Mouse (Mus musculus): ENCODE data around the gene Tm2d3.

The Tm2d3 gene

DNA sequence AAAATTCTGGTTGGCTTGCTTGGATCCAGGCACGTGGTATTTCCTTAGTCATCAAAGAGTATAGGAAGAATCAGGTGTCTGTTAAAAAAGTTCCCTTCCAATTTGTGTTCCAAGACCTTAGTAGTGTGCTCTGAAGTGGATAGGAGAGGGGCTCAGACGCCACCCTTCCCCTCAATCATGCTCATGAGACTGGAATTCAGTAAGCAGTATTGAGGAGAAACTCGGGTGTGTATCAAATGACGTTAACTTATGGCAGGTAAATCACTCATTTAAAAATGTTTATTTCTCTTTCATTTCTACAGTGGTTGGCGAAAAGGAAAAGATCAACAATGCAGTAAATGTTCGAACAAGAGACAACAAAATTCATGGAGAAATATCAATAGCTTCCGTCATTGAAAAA, at the start of gene Tm2d3:
TSS of gene Tm2d3 (plus strand) at position 301 of the 400 bp plus-strand sequence.
- DNase-seq: no peak

DNA sequence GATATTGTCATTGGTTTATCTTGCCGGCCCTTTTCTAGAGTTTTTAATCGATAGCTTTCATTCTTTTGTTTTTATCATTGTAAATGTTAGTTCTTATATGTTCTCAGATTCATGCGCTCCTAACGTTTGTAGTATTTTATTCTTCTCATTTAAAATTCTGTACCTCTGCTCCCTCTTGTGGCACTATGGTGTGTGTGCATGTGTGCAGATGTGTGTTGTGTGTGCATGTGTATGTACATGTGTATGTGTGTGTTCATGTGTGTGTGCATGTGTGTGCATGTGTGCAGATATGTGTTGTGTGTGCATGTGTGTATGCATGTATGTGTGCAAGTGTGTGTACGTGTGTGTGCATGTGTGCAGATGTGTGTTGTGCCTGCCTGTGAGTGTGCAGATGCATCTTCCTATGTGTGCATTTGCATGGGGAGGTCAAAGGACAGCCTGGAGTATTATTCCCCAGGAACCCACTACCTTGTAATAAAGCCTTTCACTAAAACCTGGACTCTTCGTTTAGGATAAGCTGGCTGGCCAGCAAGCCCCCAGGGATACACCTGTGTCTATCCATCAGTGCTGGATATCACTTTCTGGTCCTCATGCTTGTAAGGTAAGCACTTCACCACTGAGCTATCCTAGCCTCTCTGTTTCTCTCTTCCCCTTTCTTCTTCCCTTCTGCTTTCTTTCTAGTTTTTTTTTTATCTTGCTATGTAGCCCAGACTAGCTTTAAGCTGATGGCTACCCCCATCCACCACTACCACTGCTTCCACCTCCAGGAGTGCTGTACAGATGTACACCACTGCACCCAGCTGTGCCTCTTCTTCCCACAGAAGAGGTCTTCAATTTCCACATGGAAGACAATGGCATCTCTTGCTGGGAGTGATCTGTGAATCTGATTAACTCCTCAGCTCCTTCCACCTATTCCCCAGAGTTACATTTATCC, 48.3 kb upstream of the Tm2d3 start:
- peak; percentile 7 for DNase-seq

DNA sequence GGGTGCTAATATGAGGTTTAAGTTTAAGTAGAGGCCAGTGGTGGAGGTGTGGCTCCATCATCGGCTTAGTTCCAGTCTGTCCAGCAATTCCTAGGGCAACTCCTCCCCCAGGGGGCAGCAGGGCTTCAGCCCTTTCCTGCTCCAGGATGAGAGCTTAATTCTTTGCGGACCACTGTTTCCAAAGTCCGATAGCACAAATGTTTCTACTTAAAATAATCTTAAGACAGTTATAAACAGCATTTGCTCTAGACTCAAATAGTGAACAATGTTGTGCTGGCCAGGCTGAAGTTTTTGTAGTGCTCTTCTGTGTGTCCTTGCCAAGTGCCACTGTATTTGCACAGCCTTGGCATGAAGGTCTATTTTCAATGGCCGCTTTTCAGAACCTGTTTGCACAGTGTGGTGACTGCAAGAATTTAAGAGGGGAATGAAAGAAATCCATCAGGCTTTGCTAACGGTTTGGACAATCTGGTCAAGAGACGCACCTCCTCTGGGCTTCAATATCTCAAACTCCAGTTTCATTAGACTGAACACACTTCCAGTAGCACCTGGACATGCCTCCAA, 47.0 kb upstream of the Tm2d3 start:
- no peak for DNase-seq

DNA sequence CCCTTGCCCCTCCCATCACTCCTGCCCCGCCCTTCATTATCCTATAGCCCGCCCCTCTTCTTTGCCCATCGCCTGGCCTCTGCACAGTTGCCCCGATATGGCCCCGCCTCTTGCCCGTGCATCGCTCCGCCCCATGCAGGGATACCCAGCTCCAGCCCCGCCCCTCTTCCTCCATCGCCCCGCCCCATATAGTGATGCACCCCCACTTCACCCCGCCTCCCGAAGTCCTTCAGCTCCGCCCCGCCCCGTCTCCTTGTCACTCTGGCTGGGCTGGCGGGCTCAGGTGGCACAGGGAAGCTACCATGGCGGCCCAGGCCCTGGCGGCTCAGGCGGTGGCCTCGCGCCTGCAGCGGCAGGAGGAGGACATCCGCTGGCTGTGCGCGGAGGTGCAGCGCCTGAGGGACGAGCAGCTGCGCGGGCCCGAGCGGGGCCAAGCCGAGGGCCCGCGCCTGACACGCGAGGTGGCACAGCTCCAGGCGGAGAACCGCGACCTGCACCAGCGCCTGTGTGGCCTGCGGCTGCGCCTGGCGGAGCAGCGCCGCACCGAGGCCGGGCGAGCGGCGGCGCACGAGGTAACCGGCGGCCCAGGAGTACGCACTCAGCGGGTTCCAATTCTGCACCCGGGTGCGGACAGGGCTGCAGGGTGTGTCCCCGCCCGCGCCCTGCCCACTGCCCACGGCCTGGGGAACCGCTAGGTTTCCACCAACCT, 46.2 kb upstream of the Tm2d3 start, which contains the start of gene Tarsl2:
TSS of gene Tarsl2 (plus strand) at position 256 of the 709 bp plus-strand sequence.
- DNase-seq: peak; percentile 97

DNA sequence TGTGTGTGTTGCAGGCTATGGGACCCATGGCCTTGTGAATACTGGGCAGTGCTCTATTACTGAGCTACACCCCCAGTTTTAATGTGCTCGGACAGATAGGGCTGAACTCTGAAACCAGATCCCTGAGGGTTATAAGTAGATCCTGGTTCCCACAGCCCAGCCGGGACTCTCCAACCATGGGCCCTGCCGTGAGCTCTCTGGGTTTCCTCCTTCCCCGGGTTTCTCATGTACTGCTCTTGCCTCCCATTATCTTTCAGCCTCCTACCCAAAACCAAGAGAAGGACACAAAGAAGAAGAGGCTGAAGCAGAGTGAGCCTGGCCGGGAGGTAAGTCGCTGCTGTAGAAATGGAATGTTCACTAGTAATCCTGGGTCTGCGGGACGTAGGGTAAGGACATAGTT, 45.0 kb upstream of the Tm2d3 start:
- no peak for DNase-seq

DNA sequence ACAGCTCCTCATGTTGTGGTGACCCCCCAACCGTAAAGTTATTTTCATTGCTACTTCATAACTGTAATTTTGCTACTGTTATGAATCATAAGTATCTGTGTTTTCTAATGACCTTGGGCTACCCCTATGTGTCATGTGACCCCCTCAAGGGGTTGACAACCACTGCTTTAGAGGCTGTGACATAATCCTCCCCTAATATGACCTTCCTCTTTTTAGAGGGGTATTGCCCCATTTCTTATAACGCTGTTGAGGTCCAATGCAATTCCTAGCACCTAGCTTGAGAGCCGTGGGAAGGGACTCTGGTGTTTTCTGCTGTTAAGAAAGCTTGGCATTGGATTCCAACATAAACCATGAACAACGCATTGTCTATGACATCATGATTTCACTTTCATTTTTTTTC, 40.3 kb upstream of the Tm2d3 start:
- DNase-seq: no peak

DNA sequence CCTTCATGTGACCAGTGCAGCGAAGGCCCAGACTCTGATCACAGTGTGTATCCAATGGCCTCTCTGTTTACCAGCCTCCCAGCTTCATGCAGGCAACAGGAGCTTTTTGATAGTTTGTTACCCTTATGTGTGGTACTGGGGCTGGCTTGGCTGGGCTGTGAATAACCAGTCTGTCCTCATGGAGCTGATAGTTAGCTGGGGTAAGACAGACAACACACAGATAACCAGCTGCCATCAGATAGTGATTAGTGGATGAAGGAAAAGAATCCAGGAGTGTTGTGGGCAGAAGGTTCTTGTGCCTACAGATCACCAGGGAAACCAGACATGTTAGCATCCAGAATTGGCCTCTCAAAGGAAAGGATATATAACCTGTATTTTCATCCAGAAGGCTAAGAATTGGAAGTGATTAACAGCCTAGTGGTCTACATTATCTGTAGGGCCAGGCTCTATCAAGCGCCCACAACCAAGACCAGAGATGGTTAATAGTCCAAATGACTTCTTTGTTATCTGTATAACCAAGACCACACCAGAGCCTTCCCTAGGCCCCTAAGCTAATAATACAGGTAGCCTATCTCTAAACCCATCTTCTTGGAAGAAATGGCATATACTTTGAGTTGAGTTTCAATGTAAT, 33.4 kb upstream of the Tm2d3 start:
- no peak for DNase-seq

DNA sequence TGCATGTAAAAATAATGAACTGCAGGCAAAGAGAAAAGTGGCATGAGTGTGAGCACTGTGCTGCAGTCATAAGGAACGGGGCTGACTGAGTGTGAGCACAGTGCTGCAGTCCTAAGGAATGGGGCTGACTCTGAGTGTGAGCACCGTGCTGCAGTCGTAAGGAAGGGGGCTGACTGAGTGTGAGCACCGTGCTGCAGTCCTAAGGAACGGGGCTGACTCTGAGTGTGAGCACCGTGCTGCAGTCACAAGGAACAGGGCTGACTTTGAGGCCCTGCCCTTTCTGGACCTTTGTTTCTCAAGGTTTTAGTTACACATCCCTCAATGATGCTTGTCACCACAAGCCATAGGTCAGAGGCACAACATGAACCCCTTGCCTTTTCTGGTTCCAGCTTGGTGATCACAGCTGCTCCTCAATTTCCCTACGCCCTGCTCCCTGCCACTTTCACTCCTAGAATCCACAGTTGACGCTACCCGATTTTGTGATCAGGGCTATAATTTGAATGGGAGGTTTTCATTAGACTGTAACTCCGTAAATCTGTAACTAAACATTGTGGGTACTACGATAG, 27.7 kb upstream of the Tm2d3 start:
- no peak for DNase-seq

DNA sequence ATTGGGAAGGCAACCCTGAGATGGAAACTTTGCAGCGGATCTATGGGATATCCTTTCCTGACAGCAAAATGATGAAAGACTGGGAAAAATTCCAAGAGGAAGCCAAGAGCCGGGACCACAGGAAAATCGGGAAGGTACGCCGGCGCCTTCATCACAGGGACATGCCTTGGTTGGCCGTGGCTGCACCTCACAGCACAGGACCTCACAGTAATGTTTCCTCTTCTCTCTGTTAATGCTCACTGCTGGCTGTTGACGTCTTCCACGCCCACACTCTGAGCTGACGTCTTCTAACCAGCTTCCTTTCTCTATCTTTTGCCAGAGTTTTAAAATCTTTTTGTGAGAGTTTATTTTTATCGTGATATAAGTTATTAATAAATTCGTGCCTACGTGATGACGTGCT, 27.1 kb upstream of the Tm2d3 start:
- DNase-seq: peak; percentile 47

DNA sequence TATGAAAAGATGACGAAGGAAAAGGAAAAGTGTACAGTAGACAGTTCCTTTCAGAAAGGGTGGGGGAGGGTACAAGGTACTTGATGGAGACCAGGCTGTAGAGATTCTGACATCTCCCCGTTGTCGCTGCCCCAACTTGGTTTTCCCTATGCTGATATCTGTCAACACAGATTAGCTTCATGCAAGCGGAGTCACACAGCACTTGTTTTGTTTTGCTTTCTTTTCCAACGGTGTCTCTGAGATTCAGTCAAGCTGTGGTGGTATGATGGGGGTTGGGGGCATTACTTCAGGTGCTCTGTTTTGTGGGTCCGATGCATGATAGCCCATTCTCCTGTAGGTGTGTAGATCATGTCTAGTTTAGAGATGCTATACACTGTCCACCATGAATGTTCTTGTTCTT, 23.5 kb upstream of the Tm2d3 start:
- no peak for DNase-seq

DNA sequence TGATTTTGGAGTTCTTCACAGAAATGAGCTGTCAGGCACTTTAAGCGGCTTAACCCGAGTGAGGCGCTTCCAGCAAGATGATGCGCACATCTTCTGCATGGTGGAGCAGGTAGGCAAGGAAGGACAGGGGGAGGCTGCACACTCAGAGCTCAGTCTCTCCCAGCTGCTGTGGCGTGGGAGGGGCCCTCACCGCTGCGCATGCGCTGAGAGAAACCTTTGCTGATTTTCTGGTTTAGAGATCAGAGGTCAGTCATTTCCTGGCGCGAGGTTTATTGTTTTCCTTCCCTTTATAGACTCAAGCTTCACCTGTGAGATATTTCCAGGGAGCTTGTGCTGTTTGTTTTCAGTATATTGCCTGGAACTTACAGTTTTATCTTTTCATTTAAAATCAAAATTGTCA, 12.9 kb upstream of the Tm2d3 start:
- DNase-seq: no peak

DNA sequence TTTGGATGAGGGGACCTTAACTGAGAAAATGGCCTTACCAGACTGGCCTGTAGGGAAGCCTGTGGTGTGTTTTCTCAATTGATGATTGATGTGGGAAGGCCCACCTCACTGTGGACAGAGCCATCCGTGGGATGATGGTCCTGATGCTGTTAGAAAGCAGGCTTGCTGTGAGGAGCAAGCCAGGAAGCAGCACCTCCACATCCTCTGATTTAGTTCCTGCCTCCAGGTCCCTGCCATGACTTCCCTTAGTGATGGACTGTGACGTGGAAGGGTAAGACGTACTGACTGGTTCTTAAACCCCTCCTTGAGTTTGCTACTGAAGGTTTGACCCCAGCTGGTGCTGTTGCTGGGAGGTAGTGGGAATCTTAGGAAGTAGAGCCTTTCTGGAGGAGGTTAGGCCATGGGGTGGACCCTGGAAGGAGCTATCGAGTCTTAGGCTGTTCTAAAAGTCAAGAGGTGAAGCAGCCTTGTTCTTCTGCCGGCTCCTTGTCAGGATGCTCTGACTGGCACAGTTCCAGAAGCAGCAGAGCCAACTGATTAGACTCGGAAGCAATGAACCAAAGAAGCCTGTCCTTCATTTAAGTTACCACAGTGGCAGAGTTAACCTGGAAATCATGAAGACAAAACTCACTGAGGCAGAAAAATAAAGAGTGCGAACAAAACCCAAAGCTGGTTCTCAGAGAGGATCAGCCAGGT, 11.9 kb upstream of the Tm2d3 start:
- no peak for DNase-seq

DNA sequence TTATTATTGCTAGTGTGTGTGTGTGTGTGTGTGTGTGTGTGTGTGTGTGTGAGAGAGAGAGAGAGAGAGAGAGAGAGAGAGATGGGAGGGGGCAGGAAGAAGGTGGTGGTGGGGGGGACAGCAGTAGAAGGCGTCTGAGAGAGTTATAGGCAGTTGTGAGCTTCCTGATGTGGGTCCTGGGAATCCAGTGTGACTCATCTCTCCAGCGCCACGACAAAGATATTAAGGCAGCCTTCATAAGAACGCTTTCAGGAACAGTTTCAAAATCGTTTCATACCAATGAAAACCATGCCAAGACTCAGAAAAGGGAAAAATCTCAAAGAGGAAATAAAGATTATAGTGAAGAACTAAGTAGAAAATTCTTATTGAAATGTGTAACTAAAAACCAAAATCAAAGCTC, 9.8 kb upstream of the Tm2d3 start:
- DNase-seq: no peak

DNA sequence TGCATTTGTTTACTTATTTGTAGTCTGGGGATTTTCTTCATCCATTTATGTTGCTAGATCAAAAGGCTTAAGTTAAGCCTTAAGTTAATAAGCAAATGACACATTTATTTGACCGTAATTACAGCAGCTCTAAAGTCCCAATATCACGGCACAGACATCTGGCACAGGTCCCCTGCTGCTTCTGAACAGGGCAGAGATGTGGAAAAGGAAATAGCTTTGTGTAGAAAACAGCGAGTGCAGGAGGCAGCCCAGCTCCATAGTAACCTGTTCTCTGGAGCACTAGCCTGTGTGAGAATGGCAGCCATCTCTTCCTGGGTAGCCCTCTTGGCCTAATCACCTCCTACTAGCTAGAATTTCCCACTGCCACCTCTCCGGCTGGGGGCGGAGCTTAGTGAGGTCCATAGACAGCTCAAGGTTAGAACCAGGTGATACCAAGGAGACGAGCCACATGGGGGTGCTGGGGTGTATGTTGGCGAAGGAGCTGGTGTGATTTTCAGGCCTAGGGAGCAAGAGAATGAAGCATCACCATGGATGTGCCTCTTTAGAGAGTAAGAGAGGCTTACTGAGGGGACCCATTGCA, 6.6 kb upstream of the Tm2d3 start:
- DNase-seq: no peak

DNA sequence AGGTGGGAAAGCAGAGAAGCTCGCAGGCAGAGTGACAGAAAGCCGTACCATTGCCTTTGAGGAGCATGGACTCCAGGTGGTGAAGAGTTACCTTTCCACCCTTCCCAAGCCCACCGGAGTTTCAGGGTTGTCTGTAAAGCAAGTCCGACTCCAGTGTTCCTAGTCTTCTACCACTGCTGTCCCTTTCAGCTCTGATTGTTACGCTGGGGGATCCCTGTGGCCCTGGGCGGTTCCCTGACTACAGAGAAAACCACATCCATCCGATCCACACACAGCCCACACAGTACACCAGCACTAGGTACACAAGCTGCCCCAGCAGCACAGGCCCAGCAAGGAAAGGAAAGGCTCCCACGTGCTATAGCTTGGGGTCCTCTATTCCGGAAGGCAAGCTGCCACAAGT, 4.3 kb upstream of the Tm2d3 start:
- no peak for DNase-seq

DNA sequence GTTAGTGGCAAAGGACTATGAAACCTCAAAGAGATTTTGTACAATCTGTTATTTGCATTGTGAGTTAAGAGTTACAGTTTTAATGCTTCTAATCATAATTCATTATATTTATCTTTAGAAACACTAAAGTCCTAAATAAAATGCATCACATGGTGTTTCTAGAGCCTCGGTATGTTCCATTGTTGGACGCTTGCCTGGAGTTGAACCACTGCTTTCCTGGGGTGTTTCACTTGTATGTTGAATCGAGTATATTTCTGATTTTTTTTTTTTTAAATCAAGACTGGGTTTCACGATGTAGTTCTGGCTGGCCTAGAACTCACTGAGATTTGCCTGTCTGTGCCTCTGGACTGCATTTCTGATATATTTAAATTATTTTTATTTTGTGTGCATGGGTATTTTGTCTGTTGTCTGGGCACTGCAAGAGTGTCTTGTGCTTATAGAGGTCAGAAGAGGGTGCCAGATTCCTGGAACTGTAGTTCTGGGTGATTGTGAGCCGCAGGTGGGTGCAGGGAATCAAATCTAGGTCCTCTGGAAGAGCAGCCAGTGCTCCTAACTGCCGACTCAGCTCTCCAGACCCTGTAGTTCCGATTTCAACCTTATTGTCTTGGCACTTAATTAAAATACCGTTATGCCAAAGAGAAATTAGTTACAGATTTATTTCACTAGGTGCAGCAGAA, 1.1 kb downstream of the Tm2d3 start:
- DNase-seq: no peak

DNA sequence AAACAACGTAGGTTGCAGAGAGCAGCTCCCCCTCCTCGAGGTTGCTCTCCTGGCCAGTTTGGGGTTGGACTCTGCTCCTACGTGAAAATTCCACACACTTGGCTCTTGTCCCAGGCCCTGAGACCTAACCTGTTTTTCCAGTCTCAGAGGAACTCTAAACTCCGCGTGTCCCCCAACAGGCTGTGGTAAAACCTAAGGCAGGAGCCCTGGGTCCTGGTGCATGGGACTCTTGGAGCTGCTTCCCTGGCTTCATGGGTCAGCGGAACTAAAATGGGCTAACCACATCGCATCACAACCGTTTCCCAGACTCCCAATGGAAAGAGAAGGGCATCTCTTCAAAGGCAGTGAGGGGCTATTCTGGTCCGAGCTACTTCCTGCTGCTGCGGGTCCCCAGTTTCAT, 1.9 kb downstream of the Tm2d3 start:
- peak; percentile 87 for DNase-seq

DNA sequence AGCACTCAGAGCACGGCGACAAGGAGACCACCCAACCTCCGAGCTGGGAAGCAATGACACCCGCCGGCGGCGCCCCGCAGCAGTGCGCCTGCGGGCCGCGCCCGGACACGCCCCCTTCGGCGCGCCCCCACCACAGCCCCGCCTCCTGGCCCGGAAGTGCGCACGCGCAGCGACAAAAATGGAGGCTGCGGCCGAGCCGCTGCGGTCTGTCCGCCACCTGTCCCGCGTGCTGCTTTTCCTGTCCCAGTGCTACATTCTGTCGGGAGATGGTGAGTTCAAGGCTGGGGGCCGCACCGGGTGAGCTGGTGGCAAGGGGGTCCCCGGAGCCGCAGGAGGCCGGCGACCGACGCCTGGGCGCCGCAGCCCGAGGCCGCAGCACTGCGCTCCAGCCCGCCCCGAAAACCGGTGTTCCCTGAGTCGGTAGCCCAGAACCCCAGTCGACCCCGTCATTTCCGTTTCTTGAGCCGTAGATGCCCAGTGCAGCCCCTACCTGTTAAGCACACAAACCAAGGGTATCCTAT, 2.4 kb downstream of the Tm2d3 start:
- peak; percentile 82 for DNase-seq

DNA sequence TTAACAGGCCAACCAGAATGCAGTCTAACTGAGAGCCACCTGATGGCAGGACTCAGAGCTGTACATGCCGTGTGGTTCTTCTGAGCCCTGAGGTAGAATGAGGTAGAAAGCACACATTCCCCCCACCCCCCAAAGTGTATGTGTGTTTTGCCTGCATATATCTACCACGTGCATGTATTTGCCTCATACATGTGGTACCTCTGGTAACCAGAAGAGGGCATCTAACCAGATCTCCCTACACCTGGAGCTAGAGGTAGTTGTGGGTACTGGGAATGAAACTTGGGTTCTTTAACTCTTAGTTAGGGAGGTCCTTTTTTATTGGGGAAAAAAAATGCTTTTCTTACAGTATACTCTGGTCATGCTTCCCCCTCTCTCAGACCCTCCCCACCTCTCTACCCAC, 5.5 kb downstream of the Tm2d3 start:
- peak; percentile 41 for DNase-seq

DNA sequence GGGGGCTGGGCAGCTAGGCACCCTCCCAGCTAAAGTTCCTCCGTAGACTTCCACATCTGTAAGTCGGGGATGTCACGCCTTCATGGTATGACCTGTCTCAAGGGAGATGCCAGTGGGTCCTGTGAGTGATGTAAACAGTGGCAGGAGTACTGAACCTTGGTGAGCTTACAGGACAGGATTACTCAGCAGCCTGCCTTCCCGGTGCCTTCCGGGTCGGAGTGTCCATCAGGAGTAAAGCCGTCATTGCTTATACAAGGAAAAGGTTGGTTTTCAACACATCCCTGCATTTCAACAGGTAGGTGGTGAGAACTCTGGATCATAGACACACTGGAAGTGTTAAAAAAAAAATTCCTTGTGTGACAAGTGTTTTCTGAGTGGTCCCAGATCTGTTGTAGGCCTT, 11.1 kb downstream of the Tm2d3 start:
- DNase-seq: no peak

DNA sequence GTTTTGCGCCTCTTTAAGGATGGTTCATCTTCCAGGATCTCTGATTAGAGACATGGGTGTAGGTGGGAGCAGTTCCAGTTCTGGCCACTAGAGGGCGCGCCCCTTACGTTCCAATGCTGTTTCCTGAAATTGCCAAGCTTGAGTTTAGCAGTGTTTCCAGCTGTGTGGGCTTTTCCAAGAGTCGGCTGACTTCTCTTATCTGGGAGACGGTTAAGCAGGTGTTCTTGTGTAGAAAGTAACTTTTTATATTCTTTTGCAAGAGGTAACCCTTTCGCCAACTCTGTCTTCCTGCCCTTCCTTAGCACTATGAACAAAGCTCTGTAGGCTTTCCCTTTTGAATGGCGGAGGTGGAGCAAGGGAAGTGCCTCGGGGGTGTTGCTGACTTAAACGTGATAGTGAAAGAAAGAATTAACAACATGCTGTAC, 13.9 kb downstream of the Tm2d3 start:
- DNase-seq: peak; percentile 80

Data from kidney, adult 9 months (tissue).